8 mouse cellular contexts compared by ENCODE assay signal in genomic region chr8:92355701-92356612, GRCm38 (mm10). TPM values are rescaled to one million over a fixed set of nuclear protein-coding genes. Genes with fewer than 3 reads are reported as not detected.
DNase-seq lines count a peak whose midpoint lies in the region; ATAC-seq lines count a peak whose summit lies in the region.

No protein-coding gene starts in this region.

- H3K4me3 ChIP-seq in hindbrain, embryonic 13.5 days, result peak overlapping the region; percentile 63

- peak overlapping the region; percentile 78 for H3K9ac ChIP-seq in hindbrain, embryonic 13.5 days

- H3K4me1 ChIP-seq in hindbrain, embryonic 13.5 days (replicated peaks), result peaks cover 62% of the 10 kb centered on the region

- ATAC-seq in hindbrain, embryonic 13.5 days (ENCODE audit: low FRiP score), result peak; percentile 95

- no peaks in the 10 kb centered on the region; the same call in 1 of the 2 replicates for H3K36me3 ChIP-seq in hindbrain, embryonic 13.5 days

- DNase-seq in T-cell, adult 2 months (ENCODE audit: low spot score), result peak; percentile 92
- peak; percentile 96 for DNase-seq in cerebellum, postnatal 25 days
- peak; percentile 93 to 96 for DNase-seq in frontal cortex, postnatal 14 days (ENCODE audit: low spot score in 2 of 2)
- DNase-seq in layer of hippocampus, postnatal 14 days (ENCODE audit: low spot score in 2 of 2), result peak; percentile 94 to 97
- peak; percentile 98 for DNase-seq in lung, postnatal 10 days
- DNase-seq in ovary, postnatal 14 days (ENCODE audit: low spot score), result peak; percentile 96
- peak; percentile 93 to 95 for DNase-seq in thymus, postnatal 10 days (ENCODE audit: low spot score in 2 of 2)

- peak overlapping the region; percentile 76 for H3K4me2 ChIP-seq in hindbrain, embryonic 13.5 days

- peaks cover 34% of the 10 kb centered on the region; the same call in 1 of the 2 replicates for H3K27me3 ChIP-seq in hindbrain, embryonic 13.5 days

- WGBS in hindbrain, embryonic 13.5 days, result under 1% methylated on average over 93 of the region's 93 CpGs

- H3K9me3 ChIP-seq in hindbrain, embryonic 13.5 days, result no peaks in the 10 kb centered on the region

- H3K27ac ChIP-seq in hindbrain, embryonic 13.5 days, result peak overlapping the region; percentile 97

RNA-seq across cellular contexts. Expression of gene Irx5, which starts 1.5 kb away (rescaled TPM):
- polyA plus RNA-seq in hindbrain, embryonic 13.5 days (2015; fragmentation: Nextera tagmentation; extraction: Ambion mirVana), result 15.4 and 18.4 TPM in 2 replicates
- under 1 TPM in 1 of 2 experiments, not detected in 1; 0.14 TPM for total RNA-seq in layer of hippocampus, postnatal 14 days (2021)

Comparison
In these comparisons a context has a peak if more than half of its experiments do, and no peak if none do; other contexts are left out.
1. Peak in every context shown above with its lines: DNase-seq, ATAC-seq, H3K4me3 ChIP-seq and H3K27ac ChIP-seq.